8 mouse cellular contexts compared by ENCODE assay signal in the genomic region with DNA sequence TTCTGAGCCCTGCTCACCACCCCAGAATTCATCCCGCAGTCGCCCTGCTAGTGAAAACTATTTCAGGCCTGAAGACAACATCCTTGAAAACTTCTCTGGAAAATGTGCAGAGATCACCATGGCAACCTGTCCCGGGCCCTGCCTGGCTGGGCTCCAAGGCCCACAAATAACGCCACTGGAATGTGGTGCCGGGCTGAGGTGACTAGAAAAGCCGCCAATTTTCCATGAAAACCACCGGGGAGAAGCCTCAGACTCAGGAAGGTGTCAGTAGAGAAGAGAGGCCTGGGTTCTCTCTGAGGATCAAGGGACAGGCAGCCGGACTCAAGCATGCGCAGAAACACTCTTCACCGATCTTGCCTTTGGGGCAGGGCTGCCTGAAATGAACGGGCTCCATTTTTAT. TPM values are rescaled to one million over a fixed set of nuclear protein-coding genes. Genes with fewer than 3 reads are reported as not detected.
DNase-seq lines count a peak whose midpoint lies in the region; ATAC-seq and TF ChIP-seq lines count a peak whose summit lies in the region.

No protein-coding gene starts in this region.

- H3K9me3 ChIP-seq in heart, embryonic 11.5 days (replicated peaks; ENCODE audit: control insufficient read depth, low read length) = no peaks in the 10 kb centered on the region
- H3K9me3 ChIP-seq in kidney, embryonic 14.5 days (ENCODE audit: control insufficient read depth, low read length) = no peaks in the 10 kb centered on the region
- no peaks in the 10 kb centered on the region for H3K9me3 ChIP-seq in limb, embryonic 14.5 days (ENCODE audit: control insufficient read depth, low read length)

- peak overlapping the region; percentile 40; the same call in 1 of the 2 replicates for H3K9ac ChIP-seq in heart, embryonic 11.5 days (ENCODE audit: low read depth, low read length)
- 0 out of 2 replicates have a peak overlapping the region, but pooled peaks have one; percentile 24 for H3K9ac ChIP-seq in kidney, embryonic 14.5 days (ENCODE audit: low read depth, low read length)
- H3K9ac ChIP-seq in limb, embryonic 14.5 days (ENCODE audit: low read depth, low read length, severe bottlenecking) = no peak overlapping the region

- TF ChIP-seq CTCF in olfactory bulb, adult 2 months (IDR thresholded peaks at IDR 0.05; ENCODE audit: insufficient read depth, low read depth, low read length) = no peak

- peak; percentile 72; the same call in 1 of the 2 replicates for ATAC-seq in heart, embryonic 11.5 days (replicated peaks; ENCODE audit: insufficient number of reproducible peaks, low FRiP score, low TSS enrichment)
- ATAC-seq in kidney, embryonic 14.5 days (ENCODE audit: low FRiP score, low TSS enrichment) = peak; percentile 61; the same call in 1 of the 2 replicates
- peak; percentile 85 for ATAC-seq in limb, embryonic 14.5 days (ENCODE audit: low FRiP score, low read depth)
- ATAC-seq in CD4-positive, CD25-positive, alpha-beta regulatory T cell, adult 4 months = no peak

- no peaks in the 10 kb centered on the region for H3K36me3 ChIP-seq in heart, embryonic 11.5 days (ENCODE audit: control insufficient read depth, insufficient read depth, low read length)
- no peaks in the 10 kb centered on the region for H3K36me3 ChIP-seq in kidney, embryonic 14.5 days (ENCODE audit: control insufficient read depth, insufficient read depth, low read length)
- no peaks in the 10 kb centered on the region for H3K36me3 ChIP-seq in limb, embryonic 14.5 days (ENCODE audit: control insufficient read depth, insufficient read depth, low read length)

- DNase-seq in cerebellum, postnatal 14 days = peak; percentile 34 to 37
- DNase-seq in cerebellum, adult 8-10 months = no peak
- peak; percentile 73 for DNase-seq in fibroblast of lung, adult 2 months (ENCODE audit: low read depth)
- peak; percentile 91 for DNase-seq in limb, embryonic 14.5 days (ENCODE audit: low spot score)

- 13% methylated on average over 11 of the region's 11 CpGs for WGBS in heart, embryonic 11.5 days (ENCODE audit: insufficient replicate concordance)
- 24% methylated on average over 11 of the region's 11 CpGs for WGBS in kidney, embryonic 14.5 days
- WGBS in limb, embryonic 14.5 days = 11% methylated on average over 11 of the region's 11 CpGs
- 10% methylated on average over 11 of the region's 11 CpGs for WGBS in olfactory bulb, adult 2 months

- H3K4me3 ChIP-seq in heart, embryonic 11.5 days (ENCODE audit: low read depth, low read length) = no peak overlapping the region
- H3K4me3 ChIP-seq in kidney, embryonic 14.5 days (ENCODE audit: low read length) = no peak overlapping the region
- H3K4me3 ChIP-seq in limb, embryonic 14.5 days (replicated peaks; ENCODE audit: low read length) = no peak overlapping the region
- no peak overlapping the region; the same call in 1 of the 2 replicates for H3K4me3 ChIP-seq in olfactory bulb, adult 2 months (ENCODE audit: insufficient read depth, low read depth, low read length)

- H3K27me3 ChIP-seq in heart, embryonic 11.5 days (ENCODE audit: control insufficient read depth, insufficient read depth, low read length) = no peaks in the 10 kb centered on the region
- no peaks in the 10 kb centered on the region for H3K27me3 ChIP-seq in kidney, embryonic 14.5 days (ENCODE audit: control insufficient read depth, insufficient read depth, low read length)
- no peaks in the 10 kb centered on the region for H3K27me3 ChIP-seq in limb, embryonic 14.5 days (ENCODE audit: control insufficient read depth, insufficient read depth, low read length)

- peak overlapping the region; percentile 23; the same call in 1 of the 2 replicates for H3K4me2 ChIP-seq in heart, embryonic 11.5 days
- H3K4me2 ChIP-seq in kidney, embryonic 14.5 days (replicated peaks; ENCODE audit: low read depth, low read length) = peak overlapping the region; percentile 17
- peak overlapping the region; percentile 29 for H3K4me2 ChIP-seq in limb, embryonic 14.5 days (replicated peaks; ENCODE audit: low read depth, low read length, severe bottlenecking)

- peak overlapping the region; percentile 92 for H3K27ac ChIP-seq in heart, embryonic 11.5 days (ENCODE audit: low read depth, low read length)
- peak overlapping the region; percentile 80 for H3K27ac ChIP-seq in kidney, embryonic 14.5 days (ENCODE audit: low read depth, low read length)
- peak overlapping the region; percentile 93 for H3K27ac ChIP-seq in limb, embryonic 14.5 days (replicated peaks; ENCODE audit: low read depth, low read length)
- peak overlapping the region; percentile 71 for H3K27ac ChIP-seq in olfactory bulb, adult 2 months (ENCODE audit: insufficient read depth, low read depth, low read length)

- peaks cover 10% of the 10 kb centered on the region for H3K4me1 ChIP-seq in heart, embryonic 11.5 days (ENCODE audit: control insufficient read depth, insufficient read depth, low read length)
- peaks cover 13% of the 10 kb centered on the region for H3K4me1 ChIP-seq in kidney, embryonic 14.5 days (ENCODE audit: control insufficient read depth, insufficient read depth, low read length)
- H3K4me1 ChIP-seq in limb, embryonic 14.5 days (ENCODE audit: control insufficient read depth, insufficient read depth, low read length) = peaks cover 34% of the 10 kb centered on the region
- peaks cover 17% of the 10 kb centered on the region for H3K4me1 ChIP-seq in olfactory bulb, adult 2 months (ENCODE audit: control insufficient read depth, insufficient read depth, low read length)

- no peak for TF ChIP-seq POLR2A in limb, embryonic 14.5 days (IDR thresholded peaks at IDR 0.05; ENCODE audit: borderline replicate concordance, extremely low read depth, insufficient read depth, insufficient read length)
- 0 out of 2 replicates have a peak, but pooled peaks have one; percentile 24 for TF ChIP-seq POLR2A in olfactory bulb, adult 2 months (IDR thresholded peaks at IDR 0.05; ENCODE audit: insufficient read depth, low read depth, low read length)

RNA-seq across cellular contexts. Expression of gene Srsf10, which starts 27.1 kb away (rescaled TPM):
- 191 and 202 TPM in 2 replicates for polyA plus RNA-seq in heart, embryonic 11.5 days (2014; fragmentation: Nextera tagmentation; extraction: Ambion mirVana)
- polyA plus RNA-seq in kidney, embryonic 14.5 days (2014; fragmentation: Nextera tagmentation; extraction: Ambion mirVana) = 334 and 342 TPM in 2 replicates
- polyA plus RNA-seq in limb, embryonic 14.5 days (2012; rRNA removed) = 139 and 145 TPM in 2 replicates
- 258 and 273 TPM in 2 replicates for polyA plus RNA-seq in limb, embryonic 14.5 days (2014; fragmentation: Nextera tagmentation; extraction: Ambion mirVana)
- not detected in 2 replicates for polyA plus RNA-seq in olfactory bulb, adult 2 months (2012; ENCODE audit: insufficient read depth, insufficient read length, low replicate concordance, missing spikeins)
- 100 to 1,000 TPM; 195 to 208 TPM for polyA plus RNA-seq in CD4-positive, CD25-positive, alpha-beta regulatory T cell, adult 4 months (2017; shearing (Covaris generic))

RNA-seq across cellular contexts. Expression of gene Pnrc2, which starts 45.2 kb away (rescaled TPM):
- polyA plus RNA-seq in heart, embryonic 11.5 days (2014; fragmentation: Nextera tagmentation; extraction: Ambion mirVana) = 138 and 144 TPM in 2 replicates
- polyA plus RNA-seq in kidney, embryonic 14.5 days (2014; fragmentation: Nextera tagmentation; extraction: Ambion mirVana) = 174 and 209 TPM in 2 replicates
- polyA plus RNA-seq in limb, embryonic 14.5 days (2012; rRNA removed) = 105 and 106 TPM in 2 replicates
- polyA plus RNA-seq in limb, embryonic 14.5 days (2014; fragmentation: Nextera tagmentation; extraction: Ambion mirVana) = 165 and 178 TPM in 2 replicates
- polyA plus RNA-seq in olfactory bulb, adult 2 months (2012; ENCODE audit: insufficient read depth, insufficient read length, low replicate concordance, missing spikeins) = not detected in 2 replicates
- polyA plus RNA-seq in CD4-positive, CD25-positive, alpha-beta regulatory T cell, adult 4 months (2017; shearing (Covaris generic)) = 100 to 1,000 TPM; 206 to 221 TPM
